Mouse (Mus musculus) cerebellum, adult (tissue): Measurements from ENCODE around the gene BC005537.
"Not testable (repeated sequence)": the region's sequence is repeated elsewhere in the genome, so short reads cannot be mapped to it uniquely, and the experiment has no call there.

Experiments used
- ATAC-seq: cut with Nextera tagmentation; 2 replicates; pipeline ENCODE4 v1.9.2; 2017; ENCODE audit warnings: mild to moderate bottlenecking, moderate library complexity, mixed read lengths; ENCODE audit not compliant: insufficient number of reproducible peaks, low FRiP score, low TSS enrichment

The BC005537 gene

DNA sequence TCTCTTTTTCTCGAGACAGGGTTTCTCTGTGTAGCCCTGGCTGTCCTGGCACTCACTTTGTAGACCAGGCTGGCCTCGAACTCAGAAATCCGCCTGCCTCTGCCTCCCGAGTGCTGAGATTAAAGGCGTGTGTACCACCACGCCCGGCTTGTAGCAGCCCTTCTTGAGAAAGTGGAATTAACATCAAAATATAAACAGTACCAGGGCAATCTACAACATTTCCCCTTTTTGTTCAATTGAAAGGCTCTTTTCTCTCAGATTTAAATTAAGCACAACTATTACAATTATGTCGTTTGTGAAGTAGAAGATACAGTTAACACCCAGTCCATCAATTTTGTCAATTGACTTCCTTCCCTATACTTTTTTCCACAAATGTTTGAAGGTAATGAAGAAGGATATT is 36.3 kb downstream of the BC005537 start:
- not testable (repeated sequence) for ATAC-seq

DNA sequence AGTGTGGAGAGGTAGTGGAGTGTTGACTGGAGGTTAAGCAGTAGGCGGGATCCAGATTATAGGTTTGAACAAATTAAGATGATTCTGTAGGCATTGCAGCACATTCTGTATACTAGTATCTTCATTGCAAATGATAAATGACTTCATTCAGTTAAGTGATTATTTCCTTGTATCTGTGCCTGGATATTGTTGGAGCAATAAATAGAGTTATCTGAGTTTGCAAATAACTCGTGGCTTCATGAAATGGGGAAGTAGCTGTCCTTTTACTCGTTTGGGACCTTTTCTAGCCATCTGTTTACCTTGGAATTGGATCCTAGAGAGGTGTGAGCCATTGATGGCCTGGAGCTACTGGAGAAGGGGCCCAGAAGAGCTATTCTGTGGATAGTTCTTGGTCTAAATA is 38.4 kb downstream of the BC005537 start:
- no peak for ATAC-seq

GRCm38 (mm10) chr13:24841702-24842101 is 40.2 kb downstream of the BC005537 start:
- ATAC-seq: no peak

GRCm38 (mm10) chr13:24844983-24845955 is 43.8 kb downstream of the BC005537 start, which contains the start of gene D130043K22Rik:
Gene D130043K22Rik (plus strand): TSS chr13:24845135.
- peak; percentile 86 for ATAC-seq

DNA sequence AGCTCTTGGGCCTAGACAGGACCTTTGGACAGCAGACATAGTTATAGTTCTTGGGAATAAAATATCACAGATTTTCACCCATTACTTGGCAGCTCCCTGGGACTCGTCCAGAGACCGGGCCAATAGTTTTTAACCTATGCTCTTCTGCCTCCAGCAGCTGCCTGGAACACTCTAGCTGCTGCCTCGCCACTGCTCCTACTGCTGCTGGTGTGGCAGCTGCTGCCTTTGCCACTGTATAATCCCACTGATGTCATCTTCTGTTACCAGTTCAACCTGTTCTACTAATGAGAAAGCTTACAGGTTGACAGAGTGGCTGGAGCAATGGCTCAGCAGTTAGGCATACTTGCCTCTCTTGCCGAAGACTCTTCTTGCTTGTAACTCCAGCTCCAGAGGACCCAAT is 47.9 kb downstream of the BC005537 start:
- ATAC-seq: no peak

GRCm38 (mm10) chr13:24851989-24852388 is 50.5 kb downstream of the BC005537 start:
- ATAC-seq: no peak

DNA sequence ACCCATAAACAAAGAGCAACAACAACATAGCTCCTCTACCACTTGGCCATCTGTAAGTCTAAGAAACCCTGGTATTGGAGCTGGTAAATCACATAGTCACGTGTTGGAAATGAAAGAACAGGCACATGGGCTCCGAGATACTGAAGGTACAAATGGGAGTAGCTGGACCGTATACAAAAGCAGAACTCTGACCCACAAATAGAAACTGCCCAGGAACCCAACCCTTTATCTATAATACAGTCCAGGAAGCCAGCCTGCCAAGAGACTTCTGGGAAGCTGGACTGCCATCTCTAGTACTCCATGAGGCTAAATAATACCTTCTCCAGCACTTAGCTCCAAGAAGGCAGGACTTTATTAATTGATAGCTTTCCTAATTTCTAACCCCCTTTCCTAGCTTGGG is 51.1 kb downstream of the BC005537 start:
- ATAC-seq: no peak

- no peak for ATAC-seq
Observed at GRCm38 (mm10) chr13:24859115-24859514, 57.7 kb downstream of the BC005537 start.

GRCm38 (mm10) chr13:24861084-24861483 is 59.6 kb downstream of the BC005537 start:
- ATAC-seq: no peak

DNA sequence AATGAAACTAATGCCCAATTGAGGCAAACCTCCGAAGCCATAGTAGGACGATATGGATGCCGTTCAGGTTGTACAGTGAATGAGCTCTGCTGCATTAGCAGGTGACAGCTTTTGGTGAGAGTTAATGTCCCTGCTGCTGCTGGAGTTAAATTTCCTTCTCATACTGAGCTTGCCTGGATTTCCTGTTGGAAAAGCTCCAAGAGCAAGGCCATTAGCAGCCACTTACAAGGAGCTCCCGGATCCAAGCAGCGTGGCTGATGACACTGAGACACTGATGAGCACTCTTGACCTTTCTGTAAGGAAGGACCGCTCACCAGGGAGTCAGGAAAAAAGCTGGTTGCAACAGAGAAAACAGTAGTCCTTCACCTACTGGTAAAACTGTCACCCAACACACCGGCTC is 60.6 kb downstream of the BC005537 start:
- no peak for ATAC-seq

- ATAC-seq: peak; percentile 61
Observed at GRCm38 (mm10) chr13:24862520-24862919, 61.1 kb downstream of the BC005537 start.
